Mouse (Mus musculus): ENCODE measurements around the gene Wdr59. TPM values are rescaled to one million over a fixed set of nuclear protein-coding genes. Genes with fewer than 3 reads are reported as not detected.

Wdr59 gene
- polyA plus RNA-seq, 1 experiment: 0.96 TPM

DNA sequence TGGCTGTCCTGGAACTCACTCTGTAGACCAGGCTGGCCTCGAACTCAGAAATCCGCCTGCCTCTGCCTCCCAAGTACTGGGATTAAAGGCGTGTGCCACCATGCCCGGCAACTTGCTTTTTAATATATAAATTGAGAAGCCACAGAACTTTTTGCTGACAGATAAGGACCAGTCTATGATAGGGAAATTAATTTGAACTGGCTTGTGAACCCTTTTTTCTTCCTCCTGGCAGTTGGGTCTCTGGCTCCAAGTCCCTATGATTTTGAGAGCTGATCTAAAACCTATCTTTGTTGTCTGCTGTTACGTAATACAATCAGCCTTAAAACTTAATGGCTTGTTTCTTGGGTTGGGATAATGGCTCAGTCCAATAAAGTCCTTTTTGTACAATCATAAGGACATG lies 41.2 kb upstream of the Wdr59 start:
- Histone ChIP-seq H3K27me3 (replicated peaks) (peaks cover 4% of the 10 kb centered on the region), H3K4me3 (replicated peaks) (no peak overlapping the region), H3K4me1 (peaks cover 6% of the 10 kb centered on the region), H3K9me3 (no peaks in the 10 kb centered on the region), H3K36me3 (replicated peaks; ENCODE audit: low read length) (no peaks in the 10 kb centered on the region)
- TF ChIP-seq GATA1 (IDR thresholded peaks at IDR 0.05; ENCODE audit: borderline replicate concordance, low read length) (no peak), FLI1 (IDR thresholded peaks at IDR 0.05; ENCODE audit: low read length) (no peak)

DNA sequence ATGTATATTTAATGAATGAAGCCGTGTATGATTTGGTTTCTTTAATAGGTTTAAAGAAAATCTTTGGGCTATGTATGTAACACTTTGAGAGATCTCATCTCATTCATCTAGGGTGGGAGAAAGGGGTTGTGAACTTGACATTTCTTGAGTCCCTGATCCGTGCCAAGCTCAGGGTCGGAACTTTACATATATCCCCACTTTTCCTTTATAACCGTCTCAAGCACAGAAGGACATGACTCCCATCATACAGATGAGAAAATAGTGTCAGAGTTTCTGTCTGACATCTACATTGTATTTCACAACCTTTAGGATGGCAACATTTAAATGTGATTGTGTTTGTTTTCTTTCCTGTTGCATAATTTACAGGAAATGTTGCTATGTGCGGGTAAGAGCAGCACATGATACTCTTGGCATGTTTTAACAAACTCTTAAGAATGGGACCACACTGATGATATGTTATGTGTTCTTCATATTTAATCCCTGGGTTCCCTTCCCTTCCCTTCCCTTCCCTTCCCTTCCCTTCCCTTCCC lies 40.4 kb upstream of the Wdr59 start:
- Histone ChIP-seq H3K27me3 (replicated peaks) (peaks cover 8% of the 10 kb centered on the region), H3K36me3 (replicated peaks; ENCODE audit: low read length) (no peaks in the 10 kb centered on the region), H3K9me3 (no peaks in the 10 kb centered on the region), H3K4me1 (peaks cover 3% of the 10 kb centered on the region; the same call in 1 of the 2 replicates), H3K4me3 (replicated peaks) (no peak overlapping the region)
- TF ChIP-seq FLI1 (IDR thresholded peaks at IDR 0.05; ENCODE audit: low read length) (no peak), GATA1 (IDR thresholded peaks at IDR 0.05; ENCODE audit: borderline replicate concordance, low read length) (no peak)

- H3K9me3 ChIP-seq: no peaks in the 10 kb centered on the region
- TF ChIP-seq GATA1 (IDR thresholded peaks at IDR 0.05; ENCODE audit: borderline replicate concordance, low read length) (no peak), FLI1 (IDR thresholded peaks at IDR 0.05; ENCODE audit: low read length) (no peak)
- peaks cover 9% of the 10 kb centered on the region for H3K27me3 ChIP-seq (replicated peaks)
- H3K36me3 ChIP-seq (replicated peaks; ENCODE audit: low read length): no peaks in the 10 kb centered on the region
- no peak overlapping the region for H3K4me3 ChIP-seq (replicated peaks)
- H3K4me1 ChIP-seq: peaks cover 3% of the 10 kb centered on the region; the same call in 1 of the 2 replicates
Measured at GRCm38 (mm10) chr8:111561824-111562223, 39.9 kb upstream of the Wdr59 start.

DNA sequence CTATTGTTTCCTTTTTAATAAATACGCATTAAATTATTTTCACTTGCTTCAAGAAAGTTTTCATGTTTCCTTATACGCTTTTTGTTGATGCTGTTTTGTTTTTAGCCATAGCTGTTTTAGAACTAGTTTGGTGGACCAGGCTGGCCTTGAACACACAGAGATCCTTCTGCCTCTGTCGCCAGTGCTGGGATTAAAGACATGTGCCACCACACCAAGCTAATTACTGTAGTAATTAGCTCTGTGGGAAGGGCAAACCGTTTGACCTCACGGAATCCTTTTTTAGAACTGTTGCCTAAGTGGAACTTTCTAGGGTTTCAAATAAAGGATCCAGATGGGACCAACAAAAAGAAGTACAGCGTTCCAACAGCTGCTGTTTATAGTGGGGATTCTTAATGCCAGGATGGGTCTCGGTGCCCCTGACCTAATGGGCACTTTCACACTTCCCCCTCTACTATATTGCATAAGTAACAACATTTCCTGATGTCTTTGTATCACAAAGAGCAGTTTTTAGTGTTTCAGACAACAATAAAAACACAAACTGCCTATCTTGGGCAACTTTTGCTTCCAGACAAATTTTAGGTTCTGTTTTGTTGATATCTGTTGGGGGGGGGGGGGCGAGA lies 29.7 kb upstream of the Wdr59 start:
- no peaks in the 10 kb centered on the region for H3K9me3 ChIP-seq
- peaks cover 2% of the 10 kb centered on the region for H3K36me3 ChIP-seq (replicated peaks; ENCODE audit: low read length)
- no peak overlapping the region for H3K4me3 ChIP-seq (replicated peaks)
- peaks cover 2% of the 10 kb centered on the region for H3K27me3 ChIP-seq (replicated peaks)
- no peak for TF ChIP-seq FLI1 (IDR thresholded peaks at IDR 0.05; ENCODE audit: low read length)
- no peak for TF ChIP-seq GATA1 (IDR thresholded peaks at IDR 0.05; ENCODE audit: borderline replicate concordance, low read length)
- H3K4me1 ChIP-seq: peaks cover 23% of the 10 kb centered on the region

- peaks cover 20% of the 10 kb centered on the region for H3K4me1 ChIP-seq
- H3K36me3 ChIP-seq (replicated peaks; ENCODE audit: low read length): peaks cover 2% of the 10 kb centered on the region
- no peaks in the 10 kb centered on the region for H3K9me3 ChIP-seq
- peaks cover 2% of the 10 kb centered on the region for H3K27me3 ChIP-seq (replicated peaks)
- no peak for TF ChIP-seq GATA1 (IDR thresholded peaks at IDR 0.05; ENCODE audit: borderline replicate concordance, low read length)
- TF ChIP-seq FLI1 (IDR thresholded peaks at IDR 0.05; ENCODE audit: low read length): no peak
- H3K4me3 ChIP-seq (replicated peaks): no peak overlapping the region
Measured at GRCm38 (mm10) chr8:111550002-111550870, 28.3 kb upstream of the Wdr59 start.

DNA sequence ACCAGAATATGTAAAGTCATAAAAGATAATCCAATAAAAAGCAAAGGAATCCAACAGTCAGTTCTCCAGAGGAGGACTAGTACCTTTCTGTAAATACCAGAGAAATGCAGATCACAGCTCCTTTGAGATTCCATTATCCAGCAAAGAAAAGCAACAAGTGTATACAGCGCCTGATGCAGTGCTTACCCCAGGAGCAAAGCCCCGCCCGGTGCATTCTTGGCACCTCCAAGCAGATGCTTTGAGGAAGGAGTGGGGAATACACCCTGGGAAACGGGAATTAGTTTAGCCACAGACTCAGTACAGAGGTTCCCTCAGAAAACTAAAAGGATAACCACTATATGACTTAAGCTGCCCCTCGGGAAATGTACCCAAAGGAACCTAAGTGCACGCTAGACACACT lies 26.3 kb upstream of the Wdr59 start:
- Histone ChIP-seq H3K27me3 (replicated peaks) (peaks cover 2% of the 10 kb centered on the region), H3K4me3 (replicated peaks) (no peak overlapping the region), H3K36me3 (replicated peaks; ENCODE audit: low read length) (peaks cover 5% of the 10 kb centered on the region), H3K4me1 (peaks cover 30% of the 10 kb centered on the region), H3K9me3 (no peaks in the 10 kb centered on the region)
- TF ChIP-seq GATA1 (IDR thresholded peaks at IDR 0.05; ENCODE audit: borderline replicate concordance, low read length) (no peak), FLI1 (IDR thresholded peaks at IDR 0.05; ENCODE audit: low read length) (no peak)

DNA sequence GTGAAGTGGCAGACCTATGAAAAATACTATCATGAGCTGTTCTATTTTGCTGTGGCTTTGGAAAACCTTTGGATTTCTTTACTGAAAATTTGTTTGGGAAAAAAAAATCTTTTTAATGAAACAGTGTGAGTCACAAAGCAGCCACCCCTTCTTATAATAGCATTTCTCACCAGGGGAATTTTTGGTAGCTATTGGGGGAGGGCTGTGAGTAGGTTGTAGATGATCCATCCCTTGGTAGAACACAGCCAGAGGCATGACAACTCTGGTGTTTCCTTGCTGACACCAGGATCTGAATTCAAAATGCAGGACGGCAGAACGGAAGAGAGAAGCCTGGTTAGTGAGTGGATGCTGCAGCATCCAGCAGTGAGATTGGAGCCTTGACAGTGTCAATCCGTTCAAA lies 25.3 kb upstream of the Wdr59 start:
- no peak for TF ChIP-seq FLI1 (IDR thresholded peaks at IDR 0.05; ENCODE audit: low read length)
- no peak for TF ChIP-seq GATA1 (IDR thresholded peaks at IDR 0.05; ENCODE audit: borderline replicate concordance, low read length)
- Histone ChIP-seq H3K27me3 (replicated peaks) (peaks cover 2% of the 10 kb centered on the region), H3K4me3 (replicated peaks) (no peak overlapping the region), H3K36me3 (replicated peaks; ENCODE audit: low read length) (peaks cover 5% of the 10 kb centered on the region), H3K9me3 (no peaks in the 10 kb centered on the region), H3K4me1 (peaks cover 33% of the 10 kb centered on the region)

DNA sequence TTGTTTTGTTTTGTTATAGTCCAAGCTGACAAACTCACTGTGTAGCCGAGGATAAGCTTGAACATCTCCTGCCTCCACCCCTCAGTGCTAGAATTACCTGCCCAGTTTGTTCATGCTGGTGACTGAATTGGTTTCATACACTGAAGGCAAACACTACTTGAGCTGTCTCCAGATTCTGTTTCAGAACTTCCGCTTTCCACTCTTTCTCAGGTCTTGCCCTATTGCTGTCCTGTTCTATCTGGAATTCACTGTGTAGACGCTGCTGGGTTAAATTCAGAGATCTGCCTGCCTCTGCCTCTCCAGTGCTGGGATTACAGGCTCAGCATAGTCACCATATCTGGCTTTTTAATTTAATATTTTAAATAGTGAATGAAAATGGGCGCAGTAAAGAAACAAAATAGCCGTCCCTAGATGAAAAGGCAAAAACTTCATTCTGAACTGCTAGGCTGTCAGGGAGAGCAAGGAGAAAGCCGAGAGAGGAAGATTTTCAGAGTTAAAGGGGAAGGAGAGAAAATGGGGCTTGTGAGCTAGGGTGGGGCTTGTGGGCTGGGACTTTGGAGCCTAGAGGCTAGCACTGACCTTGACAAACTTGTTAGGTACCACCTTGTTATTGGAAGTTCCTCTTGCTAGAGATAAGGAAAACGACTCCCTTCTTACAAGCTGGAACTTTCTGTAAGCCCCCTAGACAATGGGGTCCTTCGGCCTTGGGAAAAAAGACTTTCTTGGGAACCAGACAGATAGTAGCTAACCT lies 23.7 kb upstream of the Wdr59 start:
- Histone ChIP-seq H3K9me3 (no peaks in the 10 kb centered on the region), H3K4me3 (replicated peaks) (no peak overlapping the region), H3K4me1 (peaks cover 32% of the 10 kb centered on the region), H3K27me3 (replicated peaks) (peaks cover 2% of the 10 kb centered on the region), H3K36me3 (replicated peaks; ENCODE audit: low read length) (peaks cover 5% of the 10 kb centered on the region)
- TF ChIP-seq GATA1 (IDR thresholded peaks at IDR 0.05; ENCODE audit: borderline replicate concordance, low read length) (no peak), FLI1 (IDR thresholded peaks at IDR 0.05; ENCODE audit: low read length) (no peak)

GRCm38 (mm10) chr8:111543712-111544380 lies 22.0 kb upstream of the Wdr59 start:
- H3K27me3 ChIP-seq (replicated peaks): peaks cover 2% of the 10 kb centered on the region
- no peak overlapping the region for H3K4me3 ChIP-seq (replicated peaks)
- peaks cover 36% of the 10 kb centered on the region for H3K4me1 ChIP-seq
- H3K36me3 ChIP-seq (replicated peaks; ENCODE audit: low read length): peaks cover 3% of the 10 kb centered on the region
- no peaks in the 10 kb centered on the region for H3K9me3 ChIP-seq
- TF ChIP-seq GATA1 (IDR thresholded peaks at IDR 0.05; ENCODE audit: borderline replicate concordance, low read length) (no peak), FLI1 (IDR thresholded peaks at IDR 0.05; ENCODE audit: low read length) (no peak)
